ENCODE assay signal across 14 mouse cellular contexts in the genomic region with DNA sequence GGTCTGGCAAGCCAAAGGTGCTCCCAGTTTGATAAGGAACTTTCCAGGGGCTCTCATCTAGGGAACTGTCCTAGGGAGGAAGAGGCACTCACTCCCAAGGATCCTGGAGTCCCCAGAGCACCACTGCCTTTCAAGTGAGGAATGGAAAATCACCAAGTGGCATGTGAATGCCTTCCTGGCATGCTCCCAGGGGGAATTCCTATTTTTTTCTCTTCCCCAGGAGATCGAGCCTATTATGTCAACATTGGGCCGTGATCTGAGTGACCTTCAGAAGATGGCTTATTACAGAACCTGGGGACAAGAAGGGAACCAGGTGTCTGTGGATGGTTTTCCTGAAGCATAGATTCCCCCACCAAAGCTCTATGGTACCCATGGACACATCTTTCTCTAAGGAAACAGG.
DNase-seq lines count a peak whose midpoint lies in the region; ATAC-seq and TF ChIP-seq lines count a peak whose summit lies in the region.
"Had no signal": no experiment of that assay in that cellular context is flagged by ENCODE, and none has a peak within 500 bp of the region (broad histone marks: within the 10 kb centered on the region; RNA-seq: fewer than 3 reads in every experiment).

No protein-coding gene starts in this region.

- H3K9ac ChIP-seq in liver, embryonic 13.5 days = 0 out of 2 replicates have a peak overlapping the region, but pooled peaks have one; percentile 16
- H3K9ac ChIP-seq: heart, embryonic 12.5 days had no signal

- ATAC-seq in liver, embryonic 13.5 days (ENCODE audit: low read depth) = no peak
- ATAC-seq: activated CD4-positive, CD25-positive, alpha-beta regulatory T cell, adult 4 months had no signal

- intact Hi-C loops in left cerebral cortex, postnatal 4 days (cut with DNase I) = no loop called here

- peaks cover 65% of the 10 kb centered on the region for H3K4me1 ChIP-seq in cerebellum, adult 2 months (ENCODE audit: control insufficient read depth, insufficient read depth, low read length)
- peaks cover 59% of the 10 kb centered on the region for H3K4me1 ChIP-seq in liver, embryonic 13.5 days (replicated peaks)
- peaks cover 59% of the 10 kb centered on the region for H3K4me1 ChIP-seq in brown adipose tissue, adult 24 weeks (ENCODE audit: control insufficient read depth, insufficient read depth, insufficient read length, low read length)

- DNase-seq in cerebellum, adult 2 months = peak in 1 of 2 experiments; percentile 60
- DNase-seq in cerebellum, postnatal 10 days = no peak
- no peak for DNase-seq in liver, embryonic 13.5 days
- DNase-seq in liver = no peak
- DNase-seq in lung, postnatal 10 days = peak; percentile 38
- no peak for DNase-seq in frontal cortex, postnatal 36 days (ENCODE audit: low spot score in 2 of 2)
- no peak for DNase-seq in left cerebral cortex, postnatal 4 days
- DNase-seq: cerebellum, adult 11 months; spleen, adult 18-20 months had no signal

- H3K27ac ChIP-seq in cerebellum, adult 2 months (ENCODE audit: insufficient read depth, low read length) = peak overlapping the region; percentile 40; the same call in 1 of the 2 replicates
- H3K27ac ChIP-seq in liver, embryonic 13.5 days = 0 out of 2 replicates have a peak overlapping the region, but pooled peaks have one; percentile 29
- H3K27ac ChIP-seq in brown adipose tissue, adult 24 weeks (replicated peaks; ENCODE audit: low read depth, low read length) = peak overlapping the region; percentile 27; the same call in 1 of the 2 replicates

- no peaks in the 10 kb centered on the region for H3K9me3 ChIP-seq in liver, embryonic 13.5 days (replicated peaks)
- H3K9me3 ChIP-seq: G1E; heart, embryonic 12.5 days; megakaryocyte, embryonic 14.5 days had no signal

- no peak overlapping the region for H3K4me2 ChIP-seq in liver, embryonic 13.5 days
- H3K4me2 ChIP-seq: heart, embryonic 12.5 days had no signal

- no peak overlapping the region for H3K4me3 ChIP-seq in cerebellum, adult 2 months (replicated peaks; ENCODE audit: insufficient read depth, low read depth, low read length)
- H3K4me3 ChIP-seq in liver, embryonic 13.5 days (replicated peaks) = no peak overlapping the region
- no peak overlapping the region for H3K4me3 ChIP-seq in brown adipose tissue, adult 24 weeks (ENCODE audit: insufficient read depth, low read depth, low read length)
- H3K4me3 ChIP-seq: heart, embryonic 12.5 days; megakaryocyte, embryonic 14.5 days had no signal

- 6% methylated on average over 2 of the region's 2 CpGs for WGBS in cerebellum, adult 2 months
- WGBS in liver, embryonic 13.5 days (ENCODE audit: insufficient replicate concordance) = 67% methylated on average over 2 of the region's 2 CpGs

- no peak for TF ChIP-seq POLR2A in cerebellum, adult 2 months (IDR thresholded peaks at IDR 0.05; ENCODE audit: borderline replicate concordance, insufficient read depth, low read length)

- TF ChIP-seq CTCF in cerebellum, adult 2 months (IDR thresholded peaks at IDR 0.05; ENCODE audit: borderline replicate concordance, insufficient read depth, low read depth, low read length) = no peak

- peaks cover 98% of the 10 kb centered on the region for H3K36me3 ChIP-seq in liver, embryonic 13.5 days
- H3K36me3 ChIP-seq: heart, embryonic 12.5 days had no signal

- H3K27me3 ChIP-seq in cerebellum, adult 2 months (ENCODE audit: control insufficient read depth, insufficient read depth, low read length) = no peaks in the 10 kb centered on the region
- H3K27me3 ChIP-seq in liver, embryonic 13.5 days = no peaks in the 10 kb centered on the region
- H3K27me3 ChIP-seq: heart, embryonic 12.5 days; megakaryocyte, embryonic 14.5 days had no signal
